Mouse (Mus musculus): ENCODE data around the gene Csad.

Csad gene

DNA sequence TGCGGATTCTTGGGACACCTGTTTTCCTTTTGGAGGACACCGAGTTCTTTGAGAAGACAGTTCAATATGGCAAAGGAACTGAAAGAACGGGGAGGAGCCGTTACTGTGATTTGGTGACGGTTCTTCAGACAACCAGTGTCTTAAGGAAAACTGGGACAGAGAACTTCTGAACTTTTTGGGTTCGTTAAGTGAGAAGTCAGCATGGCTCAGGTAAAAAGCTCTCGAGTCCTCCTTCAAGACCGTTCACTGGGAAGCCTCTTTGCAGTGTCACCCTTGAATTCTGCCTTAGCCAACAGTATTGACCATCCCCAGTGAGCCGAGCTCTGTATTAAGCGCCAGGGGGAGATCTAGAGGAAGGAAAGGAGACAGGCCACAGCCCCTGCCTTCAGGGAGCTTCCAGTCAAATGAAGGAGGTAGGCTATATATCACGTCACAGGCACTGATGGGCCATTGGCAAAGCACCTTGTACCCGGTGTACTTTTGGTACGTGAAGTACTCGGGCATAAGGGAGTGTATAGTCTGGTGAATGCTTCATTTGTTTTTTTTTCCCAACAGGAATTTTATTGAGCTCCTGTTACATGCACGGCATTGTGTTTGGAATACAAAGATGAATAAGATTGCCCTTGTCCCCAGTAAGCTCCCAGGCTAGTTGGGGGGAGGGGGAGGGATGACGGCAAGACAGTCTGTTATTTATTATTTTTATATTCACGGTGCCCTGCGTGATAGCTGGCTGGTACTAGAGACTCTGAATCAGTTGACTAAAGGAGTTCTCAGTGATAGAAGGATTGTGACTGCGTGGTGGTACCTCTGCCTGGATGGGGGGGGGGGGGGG lies at the start of gene Csad:
TSS of gene Csad (minus strand) at position 51 of the 832 bp plus-strand sequence.
- Histone ChIP-seq H3K9me3 (ENCODE audit: low read length) (no peaks in the 10 kb centered on the region), H3K4me3 (replicated peaks; ENCODE audit: low read length) (peak within 1 kb of the TSS; percentile 90), H3K36me3 (ENCODE audit: insufficient read depth, low read length) (peaks cover 73% of the 10 kb centered on the region), H3K27me3 (ENCODE audit: insufficient read depth, low read length) (no peaks in the 10 kb centered on the region), H3K4me1 (replicated peaks; ENCODE audit: low read depth, low read length) (peaks cover 84% of the 10 kb centered on the region)
- TF ChIP-seq POU5F1 (IDR thresholded peaks at IDR 0.05; ENCODE audit: borderline replicate concordance, low read length): no peak
- no peak for TF ChIP-seq NANOG (IDR thresholded peaks at IDR 0.05; ENCODE audit: borderline replicate concordance, low read length)
- no peak for TF ChIP-seq CTCF (conservative IDR thresholded peaks at IDR 0.05; ENCODE audit: low read length)

DNA sequence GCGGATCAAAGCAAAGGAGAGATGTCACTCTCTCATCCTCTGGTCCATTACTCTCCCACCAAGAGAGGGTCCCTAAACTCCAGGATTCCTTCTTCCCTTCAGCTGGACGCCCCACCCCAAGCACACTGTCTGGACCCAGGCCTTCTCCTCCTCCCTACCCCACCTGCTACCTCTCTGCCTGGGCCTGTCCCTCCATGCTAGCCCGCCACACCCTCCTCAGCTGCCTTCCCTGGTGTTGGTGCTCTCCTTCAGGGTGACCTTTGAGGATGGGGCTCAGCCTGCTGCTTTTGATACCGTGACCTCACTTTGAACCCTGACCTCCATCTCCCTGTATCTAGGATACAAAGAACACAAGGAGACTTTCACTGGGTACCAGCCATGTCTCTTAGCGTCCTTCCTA lies 46.0 kb upstream of the Csad start:
- no peak for TF ChIP-seq CTCF (conservative IDR thresholded peaks at IDR 0.05; ENCODE audit: low read length)
- Histone ChIP-seq H3K4me3 (replicated peaks; ENCODE audit: low read length) (peak overlapping the region; percentile 94), H3K36me3 (ENCODE audit: insufficient read depth, low read length) (peaks cover 12% of the 10 kb centered on the region; the same call in 1 of the 2 replicates), H3K27me3 (ENCODE audit: insufficient read depth, low read length) (0 out of 2 replicates have a peak, but pooled peaks cover under 1% of the 10 kb centered on the region), H3K4me1 (replicated peaks; ENCODE audit: low read depth, low read length) (peaks cover 76% of the 10 kb centered on the region), H3K9me3 (ENCODE audit: low read length) (no peaks in the 10 kb centered on the region)

DNA sequence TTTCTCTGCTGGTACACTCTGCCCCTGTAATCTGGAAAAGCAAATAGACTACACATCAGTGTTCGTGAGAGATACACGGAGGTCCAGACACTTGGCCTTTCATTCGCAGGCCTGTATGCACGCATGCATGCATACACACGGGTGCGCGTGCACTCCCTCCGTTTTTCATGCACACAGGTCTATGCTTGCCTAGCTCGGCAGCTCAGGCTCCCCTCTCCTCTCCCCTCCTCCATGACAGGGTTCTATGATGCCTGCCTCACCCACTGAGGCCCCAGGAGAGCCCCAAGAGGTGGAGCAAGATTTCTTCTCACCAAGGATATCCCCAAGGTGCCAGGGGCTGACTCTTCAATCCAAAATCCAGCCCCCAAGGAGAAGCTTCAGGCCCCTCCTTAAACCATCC lies 45.4 kb upstream of the Csad start:
- peaks cover 76% of the 10 kb centered on the region for H3K4me1 ChIP-seq (replicated peaks; ENCODE audit: low read depth, low read length)
- no peaks in the 10 kb centered on the region for H3K9me3 ChIP-seq (ENCODE audit: low read length)
- no peak for TF ChIP-seq CTCF (conservative IDR thresholded peaks at IDR 0.05; ENCODE audit: low read length)
- TF ChIP-seq NANOG (IDR thresholded peaks at IDR 0.05; ENCODE audit: borderline replicate concordance, low read length): no peak
- TF ChIP-seq POU5F1 (IDR thresholded peaks at IDR 0.05; ENCODE audit: borderline replicate concordance, low read length): no peak
- H3K36me3 ChIP-seq (ENCODE audit: insufficient read depth, low read length): peaks cover 12% of the 10 kb centered on the region; the same call in 1 of the 2 replicates
- H3K4me3 ChIP-seq (replicated peaks; ENCODE audit: low read length): peak overlapping the region; percentile 94
- no peaks in the 10 kb centered on the region for H3K27me3 ChIP-seq (ENCODE audit: insufficient read depth, low read length)

DNA sequence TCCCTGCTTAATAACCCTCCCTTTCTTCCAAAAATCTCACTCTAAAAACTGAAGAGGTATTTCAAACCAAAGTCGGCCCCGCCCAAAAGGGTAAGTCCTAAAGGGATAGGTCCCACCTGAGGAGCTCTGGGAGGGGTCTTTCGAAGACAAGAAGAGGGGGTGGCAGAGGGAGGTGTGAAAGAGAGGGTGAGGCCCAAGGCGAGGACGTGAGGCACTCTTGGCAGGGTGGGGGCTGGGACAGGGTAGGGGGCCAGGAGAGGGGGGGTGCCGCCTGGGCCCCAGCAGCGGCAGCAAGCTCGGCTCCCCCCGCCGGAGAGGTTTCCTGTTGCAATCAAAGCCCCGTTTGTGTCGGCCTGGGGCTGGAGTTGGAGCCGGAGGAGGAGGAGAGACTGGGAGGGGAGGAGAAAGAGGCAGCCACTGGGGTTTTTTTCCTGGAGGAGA lies 44.7 kb upstream of the Csad start:
- no peak for TF ChIP-seq POU5F1 (IDR thresholded peaks at IDR 0.05; ENCODE audit: borderline replicate concordance, low read length)
- TF ChIP-seq CTCF (conservative IDR thresholded peaks at IDR 0.05; ENCODE audit: low read length): no peak
- no peak for TF ChIP-seq NANOG (IDR thresholded peaks at IDR 0.05; ENCODE audit: borderline replicate concordance, low read length)
- Histone ChIP-seq H3K4me1 (replicated peaks; ENCODE audit: low read depth, low read length) (peaks cover 73% of the 10 kb centered on the region), H3K27me3 (ENCODE audit: insufficient read depth, low read length) (no peaks in the 10 kb centered on the region), H3K9me3 (ENCODE audit: low read length) (no peaks in the 10 kb centered on the region), H3K36me3 (ENCODE audit: insufficient read depth, low read length) (peaks cover 12% of the 10 kb centered on the region; the same call in 1 of the 2 replicates), H3K4me3 (replicated peaks; ENCODE audit: low read length) (peak overlapping the region; percentile 94)

DNA sequence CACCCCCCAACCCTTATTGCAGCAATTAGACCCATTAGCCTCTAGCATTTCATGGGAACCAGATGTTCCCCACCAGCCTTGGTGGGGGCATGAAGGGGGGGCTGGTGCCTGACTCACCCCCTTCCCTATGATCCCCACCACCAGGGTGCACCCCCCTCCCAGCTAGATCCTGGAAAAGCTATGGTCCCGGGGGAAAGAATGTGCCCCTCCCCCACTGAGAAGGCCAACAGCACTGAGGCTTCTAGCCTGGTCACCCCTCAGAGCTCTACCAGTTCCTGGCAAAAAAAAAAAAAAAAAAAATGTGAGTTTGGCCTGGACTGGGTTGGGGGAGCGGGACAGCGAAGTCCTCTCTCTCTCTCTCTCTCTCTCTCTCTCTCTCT lies 44.3 kb upstream of the Csad start:
- Histone ChIP-seq H3K36me3 (ENCODE audit: insufficient read depth, low read length) (peaks cover 12% of the 10 kb centered on the region; the same call in 1 of the 2 replicates), H3K9me3 (ENCODE audit: low read length) (no peaks in the 10 kb centered on the region), H3K4me1 (replicated peaks; ENCODE audit: low read depth, low read length) (peaks cover 73% of the 10 kb centered on the region), H3K27me3 (ENCODE audit: insufficient read depth, low read length) (no peaks in the 10 kb centered on the region), H3K4me3 (replicated peaks; ENCODE audit: low read length) (peak overlapping the region; percentile 94)
- TF ChIP-seq CTCF (conservative IDR thresholded peaks at IDR 0.05; ENCODE audit: low read length) (no peak), POU5F1 (IDR thresholded peaks at IDR 0.05; ENCODE audit: borderline replicate concordance, low read length) (no peak), NANOG (IDR thresholded peaks at IDR 0.05; ENCODE audit: borderline replicate concordance, low read length) (no peak)

DNA sequence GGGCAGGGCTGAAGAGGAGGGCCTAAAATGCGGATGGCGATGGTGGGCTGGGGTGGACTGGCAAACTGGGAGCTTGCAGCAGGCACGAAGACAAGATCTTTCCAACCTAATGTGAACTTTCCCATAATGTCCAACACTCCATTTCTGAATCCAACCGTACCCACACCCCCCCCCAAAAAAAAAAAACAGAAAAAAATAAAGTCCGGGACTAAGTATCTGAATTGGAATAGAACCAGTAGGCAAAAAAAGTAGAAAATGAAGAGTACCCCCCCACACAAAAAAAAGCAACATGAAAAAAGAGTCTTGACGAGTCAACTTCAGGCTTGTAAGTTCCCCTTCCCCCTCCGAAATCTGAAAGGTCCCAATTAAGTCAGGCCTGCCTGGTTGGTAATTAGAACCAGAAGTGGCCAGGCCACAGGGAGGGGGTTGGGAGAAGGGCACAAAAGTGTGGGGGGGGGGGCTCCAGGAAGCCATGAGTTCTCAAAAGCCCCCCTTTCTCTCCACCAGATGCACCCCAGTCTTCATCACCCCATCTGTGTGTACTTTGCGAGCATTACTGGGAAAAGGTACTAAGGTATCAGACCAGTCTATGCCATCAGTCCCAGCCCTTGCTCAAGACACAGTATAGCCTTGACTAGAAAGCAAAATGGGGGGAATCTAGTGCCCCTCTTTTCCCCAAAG lies 43.7 kb upstream of the Csad start:
- TF ChIP-seq POU5F1 (IDR thresholded peaks at IDR 0.05; ENCODE audit: borderline replicate concordance, low read length): no peak
- TF ChIP-seq CTCF (conservative IDR thresholded peaks at IDR 0.05; ENCODE audit: low read length): no peak
- TF ChIP-seq NANOG (IDR thresholded peaks at IDR 0.05; ENCODE audit: borderline replicate concordance, low read length): no peak

DNA sequence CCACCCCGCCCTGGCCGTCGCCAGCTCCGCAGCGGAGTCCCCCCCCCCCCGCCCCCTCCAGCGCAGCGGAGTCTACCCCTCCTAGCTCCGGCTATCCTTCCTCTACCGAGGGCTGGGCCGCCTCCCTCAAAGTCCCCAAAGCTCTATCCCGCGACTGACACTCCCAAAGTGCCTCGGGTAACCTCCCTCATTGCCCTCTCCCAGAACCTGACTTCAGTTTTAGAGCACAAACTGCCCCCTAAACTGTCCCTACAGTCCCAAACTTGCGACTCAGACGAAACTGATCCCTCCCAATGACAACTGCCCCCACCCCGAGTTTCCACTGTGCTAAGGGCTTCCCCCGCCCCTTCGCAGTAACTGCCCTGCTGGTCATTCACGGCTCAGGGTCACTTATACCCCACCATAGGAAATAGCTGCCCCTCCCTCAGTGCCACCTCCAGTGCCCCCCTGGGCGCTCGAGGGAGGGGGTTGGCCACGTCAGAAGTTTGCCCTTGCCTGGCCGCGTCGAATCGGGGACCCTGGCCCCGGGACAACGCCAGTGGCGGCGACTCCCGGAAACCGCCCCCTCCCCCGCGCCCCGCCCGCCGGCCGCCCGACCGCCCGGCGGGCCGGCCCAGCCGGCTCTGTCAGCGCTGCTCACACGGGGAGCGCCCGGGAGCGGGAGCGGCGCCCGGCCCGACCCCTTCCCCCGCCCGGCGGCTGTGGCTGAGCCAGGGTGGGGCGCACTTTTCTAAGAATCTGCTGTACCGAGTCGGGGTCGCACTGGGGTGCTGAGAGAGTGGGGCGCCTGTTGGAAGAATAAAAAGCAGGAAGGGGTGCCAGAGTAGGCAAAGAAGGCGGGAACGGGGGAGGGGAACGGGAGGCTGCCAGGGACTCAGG lies 43.0 kb upstream of the Csad start:
- no peak for TF ChIP-seq NANOG (IDR thresholded peaks at IDR 0.05; ENCODE audit: borderline replicate concordance, low read length)
- Histone ChIP-seq H3K4me1 (replicated peaks; ENCODE audit: low read depth, low read length) (peaks cover 73% of the 10 kb centered on the region), H3K27me3 (ENCODE audit: insufficient read depth, low read length) (no peaks in the 10 kb centered on the region), H3K9me3 (ENCODE audit: low read length) (no peaks in the 10 kb centered on the region), H3K36me3 (ENCODE audit: insufficient read depth, low read length) (peaks cover 12% of the 10 kb centered on the region; the same call in 1 of the 2 replicates), H3K4me3 (replicated peaks; ENCODE audit: low read length) (peak overlapping the region; percentile 94)

More for the DNA sequence above, 43.7 kb upstream of the Csad start:
- H3K4me1 ChIP-seq (replicated peaks; ENCODE audit: low read depth, low read length): peaks cover 73% of the 10 kb centered on the region
- no peaks in the 10 kb centered on the region for H3K27me3 ChIP-seq (ENCODE audit: insufficient read depth, low read length)
- peak overlapping the region; percentile 94 for H3K4me3 ChIP-seq (replicated peaks; ENCODE audit: low read length)
- no peaks in the 10 kb centered on the region for H3K9me3 ChIP-seq (ENCODE audit: low read length)
- H3K36me3 ChIP-seq (ENCODE audit: insufficient read depth, low read length): peaks cover 12% of the 10 kb centered on the region; the same call in 1 of the 2 replicates

DNA sequence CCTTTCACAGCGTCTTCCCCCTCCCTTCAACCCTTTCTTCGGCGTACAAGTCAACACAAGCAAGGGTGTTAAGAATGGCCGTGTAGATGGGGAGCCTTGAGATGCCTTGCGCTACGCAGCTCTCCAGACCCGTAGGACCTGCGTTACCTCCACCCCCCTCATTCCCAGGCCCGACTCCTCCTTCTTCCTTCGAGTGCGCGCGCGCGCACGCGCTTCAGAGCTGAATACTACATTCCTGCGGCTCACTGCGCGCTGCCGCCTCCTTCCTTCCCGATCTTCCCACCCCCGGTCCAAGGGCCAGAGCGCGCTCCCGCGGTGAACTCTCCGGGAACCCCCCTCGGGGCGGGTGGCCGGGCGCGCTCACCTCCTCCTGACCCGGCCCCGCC lies 42.3 kb upstream of the Csad start:
- Histone ChIP-seq H3K4me3 (replicated peaks; ENCODE audit: low read length) (peak overlapping the region; percentile 94), H3K27me3 (ENCODE audit: insufficient read depth, low read length) (no peaks in the 10 kb centered on the region), H3K36me3 (ENCODE audit: insufficient read depth, low read length) (peaks cover 11% of the 10 kb centered on the region), H3K4me1 (replicated peaks; ENCODE audit: low read depth, low read length) (peaks cover 73% of the 10 kb centered on the region), H3K9me3 (ENCODE audit: low read length) (no peaks in the 10 kb centered on the region)
- TF ChIP-seq NANOG (IDR thresholded peaks at IDR 0.05; ENCODE audit: borderline replicate concordance, low read length): no peak
- 0 out of 2 replicates have a peak, but pooled peaks have one; percentile 4 for TF ChIP-seq POU5F1 (IDR thresholded peaks at IDR 0.05; ENCODE audit: borderline replicate concordance, low read length)

All from E14TG2a.4 (cell line).